Mouse (Mus musculus): ENCODE results near the gene Ski. TPM values are rescaled to one million over a fixed set of nuclear protein-coding genes. Genes with fewer than 3 reads are reported as not detected.
A peak's percentile ranks its signal among the peaks of the same experiment; 100 is the strongest.

Ski gene
- total RNA-seq, 2 experiments from 2014 or later, result 133 to 138 TPM

GRCm38 (mm10) chr4:155215773-155216630 is 6.4 kb downstream of the Ski start:
- DNase-seq (ENCODE audit: low spot score in 2 of 2), result no peak

DNA sequence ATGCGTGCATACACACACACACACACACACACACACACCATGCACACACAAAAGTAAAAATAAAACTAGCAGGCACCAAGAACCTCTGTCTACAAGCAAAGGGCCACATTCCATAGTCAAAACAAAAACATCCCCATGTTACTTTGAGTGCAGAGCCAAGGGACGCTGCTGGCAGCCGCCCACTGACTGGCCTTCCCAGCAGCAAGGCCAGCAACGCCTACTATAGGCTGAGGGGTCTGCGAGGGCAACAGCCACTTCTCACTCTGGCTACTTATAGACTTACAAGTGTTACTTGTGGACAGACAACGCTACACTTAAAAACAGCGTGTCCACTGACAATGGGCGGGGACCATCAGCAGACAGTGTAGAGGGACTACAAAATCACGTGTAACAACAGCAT is 7.2 kb downstream of the Ski start:
- DNase-seq (ENCODE audit: low spot score in 2 of 2), result no peak

DNA sequence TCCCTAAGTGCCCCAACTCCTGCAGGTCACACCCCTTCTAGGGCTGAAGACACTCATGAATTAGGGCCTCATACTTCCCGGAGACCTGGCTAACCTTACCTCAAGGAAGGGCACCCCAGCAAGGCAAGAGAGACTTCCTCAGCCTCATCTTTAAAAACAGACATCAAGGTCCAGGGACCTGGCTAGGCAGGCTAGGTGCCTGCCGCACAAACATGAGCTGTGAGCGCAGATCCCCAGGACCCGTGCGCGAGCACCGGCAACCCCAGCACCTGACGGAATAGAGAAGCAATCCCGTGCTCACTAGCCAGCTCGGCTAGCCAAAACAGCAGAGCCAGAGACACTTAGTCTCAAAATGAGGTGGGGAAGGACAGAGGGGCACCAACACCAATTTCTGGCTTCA is 7.6 kb downstream of the Ski start:
- DNase-seq (ENCODE audit: low spot score in 2 of 2), result no peak

- DNase-seq (ENCODE audit: low spot score in 2 of 2), result no peak
These were observed 8.2 kb downstream of the Ski start for GRCm38 (mm10) chr4:155214188-155214587.

- no peak for DNase-seq (ENCODE audit: low spot score in 2 of 2)
These were observed 8.7 kb downstream of the Ski start for GRCm38 (mm10) chr4:155213752-155214054.

DNA sequence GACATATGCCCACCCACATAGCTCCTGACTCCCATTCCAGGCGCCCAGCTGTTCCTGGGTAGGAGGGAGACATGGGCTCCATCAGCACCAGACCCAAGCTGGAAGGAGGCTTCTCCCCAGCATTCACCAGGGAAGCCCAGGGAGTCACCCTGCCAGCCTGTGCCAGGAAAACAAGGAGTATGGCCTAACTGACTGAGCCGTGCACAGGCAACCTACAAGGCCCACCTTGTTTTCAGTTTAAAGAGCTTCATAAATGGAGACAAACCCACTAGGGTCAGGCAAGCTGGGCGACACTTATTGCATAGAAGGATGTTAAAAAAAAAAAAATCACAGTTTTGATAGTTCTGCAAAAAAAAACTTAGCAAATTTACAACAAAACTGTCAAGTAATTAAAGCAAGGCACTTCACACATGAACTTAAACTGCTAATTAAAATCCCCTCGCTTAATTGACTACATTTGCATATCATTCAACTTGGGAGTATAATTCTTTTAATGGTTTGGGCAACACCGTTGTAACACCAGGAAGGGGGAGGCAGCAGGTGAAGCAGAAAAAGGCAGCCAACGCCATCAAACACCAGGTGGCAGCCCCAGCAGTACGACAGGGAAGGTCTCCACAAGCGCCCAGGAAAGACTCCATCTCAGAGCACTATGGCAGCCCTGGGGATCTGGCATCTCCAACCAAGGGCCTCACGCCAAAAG is 9.2 kb downstream of the Ski start:
- no peak for DNase-seq (ENCODE audit: low spot score in 2 of 2)

- no peak for DNase-seq (ENCODE audit: low spot score in 2 of 2)
These were observed 12.9 kb downstream of the Ski start for GRCm38 (mm10) chr4:155209494-155209893.

DNA sequence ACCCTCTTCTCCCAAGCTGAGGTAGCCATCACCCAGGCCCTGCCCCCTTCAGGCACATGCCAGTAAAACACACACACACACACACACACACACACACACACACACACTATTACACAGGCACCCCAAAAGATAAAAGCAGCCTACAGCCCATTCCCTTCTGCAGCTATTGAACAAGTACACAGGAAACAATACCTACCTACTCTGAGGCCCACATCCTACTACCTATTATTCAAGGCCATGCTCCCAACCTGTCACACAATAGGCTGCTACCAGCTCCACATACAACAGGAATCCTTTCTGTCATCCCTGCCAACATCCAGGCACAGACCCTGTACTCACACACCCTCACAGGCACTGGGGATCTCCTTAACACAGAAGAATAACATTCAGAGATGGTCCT is 13.3 kb downstream of the Ski start:
- no peak for DNase-seq (ENCODE audit: low spot score in 2 of 2)

GRCm38 (mm10) chr4:155208613-155209012 is 13.8 kb downstream of the Ski start:
- DNase-seq (ENCODE audit: low spot score in 2 of 2), result no peak

GRCm38 (mm10) chr4:155207841-155208240 is 14.6 kb downstream of the Ski start:
- no peak for DNase-seq (ENCODE audit: low spot score in 2 of 2)

DNA sequence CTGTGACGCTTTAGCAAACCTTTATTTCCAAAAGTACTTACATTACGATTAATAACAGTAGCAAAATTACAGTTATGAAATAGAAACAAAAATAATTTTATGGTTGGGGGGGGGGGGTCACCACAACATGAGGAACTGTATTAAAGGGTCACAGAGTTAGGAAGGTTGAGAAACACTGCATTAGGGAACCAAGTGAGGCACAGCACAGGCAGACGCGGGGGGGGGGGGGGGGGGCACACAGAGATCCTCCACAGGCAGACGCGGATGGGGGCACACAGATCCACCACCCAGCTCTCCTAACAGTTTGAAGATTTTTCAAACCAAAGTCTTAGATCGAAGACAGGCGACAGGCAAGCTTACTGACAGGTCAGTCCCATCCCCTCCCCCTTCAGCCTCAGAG is 15.9 kb downstream of the Ski start:
- no peak for DNase-seq (ENCODE audit: low spot score in 2 of 2)

DNA sequence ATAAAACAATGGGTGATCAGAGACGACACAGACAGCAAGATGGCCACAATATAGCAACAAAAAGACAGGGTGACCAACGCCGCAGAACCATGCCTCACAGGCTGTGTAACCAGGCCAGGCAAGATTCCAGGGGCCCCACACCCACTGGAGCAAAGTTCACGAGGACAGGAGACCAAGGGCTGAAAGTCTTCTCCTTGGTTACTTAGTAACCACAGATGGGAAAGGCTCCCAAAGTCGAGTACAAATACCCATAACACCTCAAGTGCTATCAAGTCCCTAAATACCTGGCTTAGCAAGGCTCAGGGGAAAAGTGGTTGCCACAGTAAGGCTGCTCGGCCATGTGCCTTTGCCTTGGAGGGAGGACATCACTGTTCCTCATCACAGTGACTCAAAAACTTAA is 16.5 kb downstream of the Ski start:
- no peak for DNase-seq (ENCODE audit: low spot score in 2 of 2)

- peak in 1 of 2 experiments; percentile 9 for DNase-seq (ENCODE audit: low spot score in 2 of 2)
These were observed 20.6 kb downstream of the Ski start for GRCm38 (mm10) chr4:155201764-155202163.

DNA sequence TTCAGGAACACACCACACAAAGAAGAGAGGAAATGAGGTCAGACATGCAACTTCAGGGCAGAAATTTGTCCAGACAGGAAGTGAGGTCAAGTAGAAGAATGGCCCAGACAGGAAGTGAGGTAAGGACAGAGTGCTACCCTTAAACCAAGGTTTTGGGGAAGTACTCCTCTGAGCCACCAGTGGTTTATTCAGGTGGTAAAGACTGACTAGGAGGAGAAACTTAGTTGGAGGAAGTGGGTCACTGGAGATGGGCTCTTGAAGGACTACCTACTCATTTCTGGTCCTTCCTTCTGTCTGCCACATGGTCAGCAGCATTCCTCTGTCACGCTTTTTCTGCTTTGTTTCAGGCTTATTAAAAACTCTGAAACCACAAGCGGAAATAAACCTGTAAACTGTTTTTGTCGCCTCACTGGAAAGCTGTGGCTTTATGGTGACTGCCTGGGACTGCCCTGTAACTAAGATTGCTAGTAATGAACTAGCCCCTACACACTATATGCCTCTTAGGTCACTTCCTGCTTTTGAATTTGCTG is 21.5 kb downstream of the Ski start:
- DNase-seq (ENCODE audit: low spot score in 2 of 2), result no peak

DNA sequence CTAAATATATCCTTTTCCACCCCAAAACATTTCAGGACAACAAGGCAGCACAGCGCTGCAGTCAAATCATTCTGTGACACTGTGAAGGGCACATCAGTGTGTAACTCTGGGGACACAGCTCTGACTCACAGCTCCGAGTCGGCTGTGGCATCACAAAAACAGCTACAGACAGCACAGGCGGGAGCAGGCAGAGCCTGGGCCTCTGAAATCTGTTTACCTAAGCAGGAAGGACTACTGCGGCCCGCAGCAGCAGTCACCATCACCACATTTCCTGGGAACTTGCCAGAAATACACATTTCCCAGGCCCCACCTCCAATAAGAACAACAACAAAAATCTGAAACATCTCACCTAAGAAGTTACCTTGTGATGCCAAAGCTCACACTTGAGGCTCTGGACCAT is 24.7 kb downstream of the Ski start:
- no peak for DNase-seq (ENCODE audit: low spot score in 2 of 2)

GRCm38 (mm10) chr4:155195204-155195603 is 27.2 kb downstream of the Ski start:
- DNase-seq (ENCODE audit: low spot score in 2 of 2), result no peak

DNA sequence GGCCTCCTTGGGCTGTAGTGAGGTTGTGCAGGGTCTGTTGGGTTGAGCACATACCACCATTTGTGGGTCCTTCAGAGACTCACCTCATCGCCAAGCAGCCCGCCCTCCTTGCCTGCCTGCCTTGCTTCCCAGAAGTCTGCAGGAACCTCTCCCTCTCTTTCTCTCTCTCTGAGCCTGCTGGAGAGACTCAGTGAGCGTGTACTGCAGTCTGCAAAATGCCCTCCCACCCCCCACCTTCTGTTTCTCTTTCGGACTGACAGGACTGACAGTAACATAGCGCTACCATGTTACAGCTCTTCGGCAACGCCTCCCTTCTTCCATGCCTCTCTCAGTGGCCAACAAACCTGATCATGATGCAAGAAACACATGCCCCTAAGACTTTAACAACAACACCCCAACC is 32.1 kb downstream of the Ski start:
- no peak for DNase-seq (ENCODE audit: low spot score in 2 of 2)

GRCm38 (mm10) chr4:155189711-155190139 is 32.7 kb downstream of the Ski start:
- no peak for DNase-seq (ENCODE audit: low spot score in 2 of 2)

DNA sequence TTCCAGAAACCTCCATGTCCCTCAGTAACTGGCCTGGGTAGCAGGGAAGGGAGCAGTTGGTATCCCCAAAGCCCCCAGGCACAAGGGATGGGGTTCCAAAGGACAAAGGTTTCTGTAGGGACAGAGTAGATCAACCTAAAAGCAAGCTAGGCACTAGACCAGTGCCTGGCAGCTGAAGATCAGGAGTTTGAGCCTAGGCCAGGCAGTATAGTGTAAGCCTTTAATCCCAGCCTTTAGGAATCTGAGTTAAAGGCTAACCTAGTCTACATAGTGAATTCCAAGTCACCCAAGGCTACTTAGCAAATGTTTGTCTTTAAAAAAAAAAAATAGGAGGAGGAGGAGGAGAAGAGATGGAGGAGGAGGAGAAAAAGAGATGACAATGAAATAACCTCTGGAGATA is 33.6 kb downstream of the Ski start:
- DNase-seq (ENCODE audit: low spot score in 2 of 2), result no peak

DNA sequence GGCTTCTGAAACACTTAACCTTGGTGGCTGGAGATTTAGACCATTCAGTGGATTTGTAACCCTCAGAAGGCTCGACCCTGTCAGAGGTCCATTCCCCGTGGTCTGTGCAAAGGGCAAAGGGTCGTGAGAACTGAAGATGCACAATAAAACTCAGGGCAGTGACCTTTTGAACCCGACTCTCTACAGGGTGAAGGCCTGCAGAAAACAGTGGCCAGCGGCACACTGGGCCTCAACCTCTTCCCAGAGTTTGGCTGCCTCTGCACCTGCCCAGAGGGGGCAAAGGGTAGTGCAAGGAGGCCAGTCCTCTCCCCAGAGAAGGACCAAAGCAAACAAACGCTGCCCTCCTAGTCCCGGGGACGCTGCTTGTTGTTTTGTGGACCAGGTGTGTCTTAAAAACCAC is 34.1 kb downstream of the Ski start:
- DNase-seq (ENCODE audit: low spot score in 2 of 2), result no peak

DNA sequence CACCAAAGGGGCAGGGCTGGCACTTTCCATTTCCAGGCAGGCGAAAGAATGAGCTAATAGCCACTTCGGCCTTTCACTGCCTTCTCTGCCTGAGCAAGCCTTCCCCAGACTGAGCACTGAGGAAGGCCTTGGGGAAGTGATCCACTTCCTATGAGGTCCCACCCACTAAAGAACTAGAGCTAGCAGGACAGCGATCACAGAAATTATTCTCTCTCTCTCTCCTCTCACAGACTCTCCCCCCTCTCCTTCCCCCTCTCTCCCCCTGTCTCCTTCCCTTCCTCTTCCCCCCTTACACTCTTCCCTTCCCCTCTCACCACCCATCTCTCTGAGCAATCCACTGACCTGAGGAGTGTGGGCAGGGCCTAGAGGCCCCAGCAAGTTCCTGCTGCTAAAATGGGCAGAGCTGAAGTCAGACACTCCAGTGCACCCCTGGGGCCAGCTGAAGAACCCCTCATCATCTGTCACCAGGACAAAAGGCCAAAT is 35.2 kb downstream of the Ski start:
- no peak for DNase-seq (ENCODE audit: low spot score in 2 of 2)

GRCm38 (mm10) chr4:155185845-155186244 is 36.5 kb downstream of the Ski start:
- DNase-seq (ENCODE audit: low spot score in 2 of 2), result no peak

Data from gastrocnemius, postnatal 4 days (tissue).